Mouse (Mus musculus) ovary, postnatal 10 days (tissue): ENCODE measurements around the gene Nbl1.
A peak's percentile ranks its signal among the peaks of the same experiment; 100 is the strongest.

Source experiments
- DNase-seq: peaks from one replicate; pipeline ENCODE4 v3.0.0; 2022; ENCODE audit warnings: low spot score

The Nbl1 gene

DNA sequence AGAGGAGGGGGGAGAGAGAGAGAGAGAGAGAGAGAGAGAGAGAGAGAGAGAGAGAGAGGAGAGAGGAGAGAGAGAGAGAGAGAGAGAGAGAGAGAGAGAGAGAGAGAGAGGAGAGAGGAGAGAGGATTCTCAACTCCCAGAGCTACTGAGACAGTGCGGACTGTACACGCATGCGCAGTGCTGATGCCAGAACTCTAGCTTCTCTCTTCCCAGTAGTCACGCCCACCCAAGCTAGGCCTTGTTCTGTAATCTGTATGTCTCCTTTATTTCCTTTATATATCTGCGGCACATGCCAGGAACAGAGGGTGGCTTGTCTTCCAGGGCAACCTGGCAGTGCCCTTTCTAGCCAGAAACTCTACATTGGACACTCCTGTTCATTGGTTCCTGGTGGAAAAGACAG is 28.0 kb downstream of the Nbl1 start:
- DNase-seq = no peak

- peak; percentile 39 for DNase-seq
These were observed 33.2 kb downstream of the Nbl1 start for GRCm38 (mm10) chr4:139059569-139059968.

- no peak for DNase-seq
These were observed 34.8 kb downstream of the Nbl1 start for GRCm38 (mm10) chr4:139058029-139058428.

GRCm38 (mm10) chr4:139057291-139057690 is 35.5 kb downstream of the Nbl1 start:
- no peak for DNase-seq

- no peak for DNase-seq
These were observed 37.0 kb downstream of the Nbl1 start for GRCm38 (mm10) chr4:139055744-139056143.

GRCm38 (mm10) chr4:139055336-139055735 is 37.5 kb downstream of the Nbl1 start:
- no peak for DNase-seq

- DNase-seq = no peak
These were observed 38.4 kb downstream of the Nbl1 start for GRCm38 (mm10) chr4:139054300-139054923.

- no peak for DNase-seq
These were observed 39.4 kb downstream of the Nbl1 start for GRCm38 (mm10) chr4:139053391-139053790.

DNA sequence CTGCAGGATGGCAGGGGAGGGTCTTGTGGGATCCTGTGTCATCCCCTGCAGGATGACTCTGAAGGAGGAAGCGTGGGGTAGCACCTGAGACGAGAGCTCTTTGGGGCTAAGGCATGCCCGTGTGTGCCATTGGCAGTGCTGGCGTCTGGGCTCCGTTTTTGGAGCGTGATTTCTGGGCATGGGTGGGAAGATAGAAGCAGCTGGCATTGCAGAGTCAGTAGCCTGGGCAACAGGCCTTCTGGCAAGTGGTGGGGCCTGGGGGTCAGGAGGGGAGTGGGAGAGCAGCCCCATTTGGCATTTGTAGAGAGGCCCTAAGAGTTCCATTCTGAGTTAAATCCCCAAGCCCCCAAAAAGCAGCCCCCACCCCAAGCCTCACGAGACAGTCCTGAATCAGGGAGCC is 40.0 kb downstream of the Nbl1 start:
- DNase-seq = no peak

DNA sequence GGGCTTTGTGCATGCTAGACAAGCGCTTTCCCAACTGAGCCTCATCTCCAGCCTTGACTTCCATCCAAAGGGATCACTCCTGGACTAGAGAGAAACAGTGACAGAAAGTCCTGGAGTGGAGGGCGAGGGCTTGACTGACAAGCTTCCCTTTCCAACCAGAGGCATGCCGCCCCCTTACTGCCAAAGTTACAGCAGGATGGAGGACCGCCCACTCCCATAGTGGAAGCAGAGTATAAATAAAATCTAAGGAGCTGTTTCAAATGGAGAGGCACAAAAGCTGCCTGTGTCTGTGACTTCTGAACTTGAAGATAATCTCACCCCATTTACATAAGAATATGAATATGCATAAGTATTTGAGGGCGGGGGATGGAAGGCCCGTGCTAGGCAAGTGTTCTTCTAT is 44.3 kb downstream of the Nbl1 start:
- DNase-seq = no peak

GRCm38 (mm10) chr4:139046354-139046753 is 46.4 kb downstream of the Nbl1 start:
- no peak for DNase-seq

DNA sequence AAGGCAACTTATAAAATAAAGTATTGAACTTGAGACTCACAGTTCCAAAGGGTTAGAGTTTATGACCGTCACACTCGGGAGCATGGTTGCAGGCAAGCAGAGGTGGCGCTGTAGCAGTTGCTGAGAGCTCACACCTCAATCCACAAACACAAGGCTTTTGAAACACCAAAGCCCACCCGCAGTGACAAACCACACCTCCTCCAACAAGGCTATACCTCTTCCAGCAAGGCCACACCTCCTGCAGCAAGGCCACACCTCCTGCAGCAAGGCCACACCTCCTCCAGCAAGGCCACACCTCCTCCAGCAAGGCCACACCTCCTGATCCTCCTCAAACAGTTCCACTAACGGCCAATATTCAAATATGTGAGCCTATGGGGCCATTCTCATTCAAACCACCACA is 48.2 kb downstream of the Nbl1 start:
- no peak for DNase-seq

DNA sequence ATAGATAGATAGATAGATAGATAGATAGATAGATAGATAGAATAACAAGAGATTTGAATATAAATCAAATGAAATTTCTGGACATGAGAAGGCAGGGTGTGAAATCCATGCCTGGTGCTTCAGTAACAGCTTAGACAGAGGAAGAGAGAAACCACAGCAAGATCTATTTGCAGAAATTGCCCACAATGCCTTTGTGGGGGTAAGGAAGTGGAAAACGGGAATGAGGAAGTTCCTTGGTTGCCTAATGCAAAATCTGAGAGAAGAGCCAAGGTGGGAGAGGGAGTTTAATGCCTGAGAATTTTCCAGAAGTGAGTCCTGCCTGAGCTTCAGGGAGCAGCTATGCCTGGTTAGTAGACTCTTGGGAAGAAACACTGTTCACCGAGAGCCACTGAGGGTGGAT is 49.2 kb downstream of the Nbl1 start:
- no peak for DNase-seq

DNA sequence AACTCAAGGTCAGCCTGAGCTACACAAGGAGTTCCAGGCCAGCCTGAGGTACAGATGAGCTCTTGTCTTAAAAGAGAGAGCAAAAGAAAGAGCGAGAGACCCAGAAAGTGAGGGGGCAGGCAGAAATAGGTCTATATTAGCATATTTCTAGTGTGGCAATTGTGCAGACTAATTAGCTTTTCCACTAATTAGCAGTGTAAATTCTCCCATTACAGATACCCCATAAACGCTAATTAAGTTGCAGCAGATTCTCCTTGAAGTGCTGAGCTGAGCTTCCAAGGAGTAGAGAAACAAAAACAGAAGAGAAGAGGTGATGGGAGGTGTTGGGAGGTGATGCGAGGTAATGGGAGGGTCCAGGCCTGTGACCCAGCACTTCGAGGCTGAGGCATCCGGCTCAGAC is 50.2 kb downstream of the Nbl1 start:
- no peak for DNase-seq

DNA sequence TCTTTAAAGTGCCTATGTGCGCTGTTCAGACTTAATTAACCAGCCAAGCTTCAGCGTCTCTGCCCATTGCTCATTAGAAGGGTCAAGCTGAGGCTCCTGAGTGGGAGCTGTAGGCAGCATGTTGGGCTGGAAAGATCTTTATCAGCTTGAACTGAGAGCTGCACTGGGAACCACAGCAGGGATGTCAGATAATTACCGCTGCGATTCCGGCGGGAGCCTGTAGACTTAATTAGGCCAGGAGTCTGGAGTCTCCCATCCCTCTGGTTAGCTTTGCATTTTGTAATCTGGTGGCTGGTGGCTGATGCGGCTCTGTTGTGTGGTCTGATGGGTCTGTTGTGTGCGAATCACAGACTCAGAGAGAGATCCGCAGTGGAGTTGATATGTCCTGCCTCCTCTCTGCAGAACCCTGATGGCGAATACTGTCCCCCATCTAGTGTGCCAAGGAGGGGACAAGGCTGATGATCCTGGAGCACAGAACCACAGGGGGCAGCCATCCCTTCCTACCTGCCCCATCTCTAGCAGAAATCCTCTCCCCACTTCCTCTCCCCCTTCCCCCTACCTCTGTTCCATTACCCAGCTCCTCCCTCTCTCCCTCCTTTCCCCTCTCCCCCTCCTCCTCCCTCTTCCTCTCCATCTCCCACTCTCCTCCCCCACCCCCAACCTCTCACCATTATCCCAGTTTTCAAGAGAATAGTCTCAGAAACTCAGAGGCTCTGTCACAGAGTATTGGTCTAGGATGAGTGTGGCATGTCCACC is 52.5 kb downstream of the Nbl1 start:
- no peak for DNase-seq

DNA sequence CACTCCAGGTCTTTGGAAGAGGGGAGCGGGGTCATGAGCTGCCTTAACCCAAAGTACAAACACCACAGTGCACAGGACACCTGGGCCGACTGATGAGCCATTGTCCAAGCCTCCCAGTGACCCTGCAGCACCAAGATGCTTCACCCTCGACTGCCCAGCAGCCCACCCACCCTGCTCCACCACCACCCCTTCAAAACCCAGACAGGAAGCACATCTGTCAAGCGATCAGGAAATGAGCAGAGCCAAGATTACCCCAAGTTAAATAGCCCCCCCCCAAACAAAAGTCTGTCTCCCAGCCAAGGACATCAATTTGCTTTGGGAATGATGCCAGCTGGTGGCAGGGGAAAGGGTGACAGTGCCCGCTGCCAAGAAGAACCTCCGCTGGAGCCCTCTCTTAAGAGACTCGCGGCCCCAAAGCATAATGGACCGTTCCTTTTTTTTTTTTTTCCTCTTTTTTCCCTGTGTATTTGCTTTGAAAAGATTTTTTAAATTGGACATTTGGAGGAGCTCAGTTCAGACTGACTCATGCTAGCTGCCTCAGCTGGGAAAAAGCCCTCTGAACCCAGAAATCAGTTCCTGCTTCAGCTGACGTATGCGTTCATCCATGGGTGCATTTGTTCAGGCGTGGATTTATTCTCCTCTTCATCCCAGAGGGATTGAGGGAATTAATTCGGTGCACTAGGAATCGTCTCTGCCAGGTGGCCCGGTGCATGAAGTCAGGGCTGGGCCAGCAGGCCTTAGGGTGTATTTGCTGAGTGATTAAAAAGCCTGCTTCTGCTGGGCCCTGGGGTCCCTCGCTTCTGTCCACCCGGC is 54.8 kb downstream of the Nbl1 start:
- DNase-seq = no peak

- no peak for DNase-seq
These were observed 57.0 kb downstream of the Nbl1 start for GRCm38 (mm10) chr4:139035799-139036198.

DNA sequence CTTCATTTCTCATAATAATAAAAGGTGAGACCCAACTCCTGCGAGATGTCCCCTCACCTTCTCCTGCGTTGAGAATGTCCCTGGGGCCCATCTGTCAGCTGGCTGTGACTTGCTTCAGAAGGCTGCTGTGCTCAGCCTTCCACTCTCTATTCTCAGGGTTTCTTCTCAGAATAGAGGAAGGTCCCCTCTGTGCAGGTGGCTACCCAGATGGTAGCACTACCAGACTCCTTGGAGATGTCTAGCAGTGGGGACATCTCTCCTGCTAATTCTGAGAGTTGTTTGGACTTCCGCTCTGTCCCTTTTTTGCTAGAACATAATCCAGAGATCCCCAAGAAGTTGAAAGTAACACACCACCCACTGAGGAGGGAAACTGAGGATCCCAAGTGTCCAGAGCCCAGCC is 57.9 kb downstream of the Nbl1 start:
- no peak for DNase-seq

- no peak for DNase-seq
These were observed 58.3 kb downstream of the Nbl1 start for GRCm38 (mm10) chr4:139034540-139034939.

GRCm38 (mm10) chr4:139034010-139034367 is 58.8 kb downstream of the Nbl1 start:
- DNase-seq = no peak

DNA sequence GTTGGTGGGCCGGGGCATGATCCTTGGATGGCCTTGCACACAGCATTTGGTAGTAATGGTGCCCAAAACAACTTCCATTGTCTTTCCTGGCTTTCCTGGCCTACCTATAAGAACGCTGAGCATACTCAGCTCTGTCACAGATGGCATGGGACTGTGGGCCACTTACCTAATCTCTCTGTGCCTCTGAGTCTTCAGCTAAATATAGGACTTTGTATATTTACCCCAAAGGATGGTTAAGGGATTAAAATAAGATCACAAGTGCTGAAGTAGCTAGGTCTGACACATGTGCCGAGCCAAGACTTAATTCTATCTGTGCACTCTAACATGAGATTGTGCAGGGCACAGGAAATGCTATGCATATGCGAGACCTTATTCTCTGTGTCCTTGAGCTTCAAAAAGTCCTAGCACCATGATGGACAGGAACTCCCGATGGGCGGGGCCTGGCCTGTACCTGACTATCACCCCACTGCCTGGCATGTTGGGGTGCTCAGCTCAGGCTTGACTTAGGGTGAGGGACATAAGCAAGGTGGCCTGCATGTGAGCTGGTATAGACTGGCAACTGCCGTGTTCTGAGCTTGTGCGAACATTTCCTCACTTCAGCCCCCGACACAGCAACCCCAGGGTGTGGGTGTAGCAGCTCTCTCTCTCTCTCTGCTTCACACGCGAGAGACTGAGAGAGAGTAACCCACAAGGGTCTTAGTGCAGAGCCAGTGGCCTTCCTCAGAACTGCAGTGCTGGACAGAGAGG is 59.4 kb downstream of the Nbl1 start:
- no peak for DNase-seq

DNA sequence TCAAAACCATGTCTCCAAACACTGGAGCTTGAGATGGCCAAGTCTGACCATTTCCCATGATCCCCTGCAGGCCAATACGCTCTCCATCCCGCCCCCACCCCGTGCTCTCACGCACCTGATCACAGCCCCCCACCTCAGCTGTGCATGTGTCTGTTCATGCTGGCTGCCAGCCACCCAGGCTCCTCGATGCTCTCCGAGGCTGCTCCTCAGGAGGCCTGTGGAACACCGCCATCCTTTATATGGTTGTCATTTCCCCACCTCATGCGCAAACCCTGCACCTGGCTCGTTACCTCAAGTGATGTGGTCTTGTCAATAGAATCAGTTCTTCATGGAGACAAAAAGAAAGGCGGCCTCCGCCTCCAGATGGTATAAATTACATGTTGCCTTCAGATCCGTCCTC is 60.3 kb downstream of the Nbl1 start:
- DNase-seq = no peak
